Mouse (Mus musculus) urinary bladder, postnatal 4 days (tissue): ENCODE results near the gene Rnf166.

Experiments
- DNase-seq, 2 experiments: peaks; one replicate each; pipeline ENCODE4 v3.0.0; 2021 to 2022; ENCODE audit warnings: low spot score in 2 of 2

Rnf166 gene

DNA sequence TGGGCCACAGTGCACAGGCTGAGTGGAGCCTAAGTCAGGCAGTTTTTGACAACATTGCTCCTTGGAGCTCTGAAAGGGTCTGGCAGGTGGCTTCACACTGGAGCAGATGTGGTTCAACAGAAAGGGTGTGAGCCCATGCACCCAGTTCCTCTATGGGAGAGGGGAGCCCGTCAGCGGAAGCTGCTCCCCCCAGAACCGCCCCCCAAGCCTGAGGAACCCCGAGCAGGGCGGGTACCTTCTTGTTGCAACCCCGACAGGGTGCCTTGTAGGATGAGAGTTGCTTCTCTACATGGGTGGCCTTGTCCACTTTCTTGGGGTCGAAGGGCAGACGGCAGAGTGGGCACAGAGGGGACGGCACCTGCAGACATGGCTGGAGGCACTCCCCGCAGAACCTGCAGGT is 5.9 kb downstream of the Rnf166 start:
- no peak for DNase-seq

DNA sequence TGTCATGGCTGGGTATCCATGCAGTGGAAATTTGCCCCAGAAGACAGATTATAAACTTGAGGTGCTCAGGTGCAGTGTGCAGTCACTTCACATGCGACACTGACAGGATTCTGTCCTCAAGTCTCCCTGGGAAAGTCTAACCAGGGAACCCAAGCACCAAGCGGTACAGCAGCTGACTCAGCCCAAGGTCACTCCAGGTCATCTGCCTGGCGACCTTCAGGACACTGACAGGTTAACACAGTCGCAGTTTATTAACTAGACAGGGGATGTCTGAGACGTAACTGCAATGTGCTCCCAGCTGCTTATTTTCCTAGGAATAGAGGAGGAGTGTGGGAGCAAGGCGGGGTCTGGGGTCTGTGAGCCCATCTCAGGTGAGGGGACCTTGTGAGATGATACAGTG is 6.5 kb downstream of the Rnf166 start:
- no peak for DNase-seq

DNA sequence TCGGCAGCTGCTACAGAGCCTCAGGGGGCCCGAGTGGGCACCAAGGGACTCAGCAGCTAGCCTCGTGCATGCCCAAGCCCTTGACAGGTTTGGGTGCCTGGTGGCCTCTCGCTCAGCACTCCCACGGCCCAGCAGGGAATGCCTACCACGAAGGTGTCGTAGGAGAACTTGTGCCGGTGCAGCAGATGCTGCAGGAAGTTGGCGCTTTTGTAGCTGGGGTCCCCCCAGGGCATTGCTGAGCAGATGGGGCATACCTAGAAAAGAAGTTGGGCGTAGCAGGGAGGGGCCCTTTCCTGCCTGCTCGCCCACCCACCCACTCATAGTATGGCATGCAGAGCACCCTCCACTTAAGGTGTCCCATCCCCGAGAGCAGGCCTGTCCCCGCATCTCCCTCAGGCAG is 8.0 kb downstream of the Rnf166 start:
- no peak for DNase-seq

DNA sequence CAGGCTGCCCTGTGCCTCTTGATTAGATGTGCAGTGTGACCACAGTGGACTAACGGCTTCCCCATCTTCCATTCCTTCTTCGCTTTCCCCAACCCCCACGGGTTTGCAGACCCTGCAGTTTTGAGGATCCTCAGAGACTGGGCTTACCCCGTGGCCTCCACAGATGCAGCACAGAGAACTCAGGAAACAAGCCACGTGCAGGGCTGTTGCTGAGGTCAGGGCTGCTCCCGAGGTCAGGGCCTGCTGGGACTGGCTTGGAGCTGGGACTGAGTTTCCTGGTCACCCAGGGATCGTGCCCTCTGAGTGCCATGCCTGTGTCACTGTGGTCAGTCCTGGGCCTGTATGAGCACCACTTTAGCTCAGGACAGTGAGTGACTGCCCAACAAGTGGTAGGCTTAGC is 10.9 kb downstream of the Rnf166 start:
- DNase-seq: no peak

DNA sequence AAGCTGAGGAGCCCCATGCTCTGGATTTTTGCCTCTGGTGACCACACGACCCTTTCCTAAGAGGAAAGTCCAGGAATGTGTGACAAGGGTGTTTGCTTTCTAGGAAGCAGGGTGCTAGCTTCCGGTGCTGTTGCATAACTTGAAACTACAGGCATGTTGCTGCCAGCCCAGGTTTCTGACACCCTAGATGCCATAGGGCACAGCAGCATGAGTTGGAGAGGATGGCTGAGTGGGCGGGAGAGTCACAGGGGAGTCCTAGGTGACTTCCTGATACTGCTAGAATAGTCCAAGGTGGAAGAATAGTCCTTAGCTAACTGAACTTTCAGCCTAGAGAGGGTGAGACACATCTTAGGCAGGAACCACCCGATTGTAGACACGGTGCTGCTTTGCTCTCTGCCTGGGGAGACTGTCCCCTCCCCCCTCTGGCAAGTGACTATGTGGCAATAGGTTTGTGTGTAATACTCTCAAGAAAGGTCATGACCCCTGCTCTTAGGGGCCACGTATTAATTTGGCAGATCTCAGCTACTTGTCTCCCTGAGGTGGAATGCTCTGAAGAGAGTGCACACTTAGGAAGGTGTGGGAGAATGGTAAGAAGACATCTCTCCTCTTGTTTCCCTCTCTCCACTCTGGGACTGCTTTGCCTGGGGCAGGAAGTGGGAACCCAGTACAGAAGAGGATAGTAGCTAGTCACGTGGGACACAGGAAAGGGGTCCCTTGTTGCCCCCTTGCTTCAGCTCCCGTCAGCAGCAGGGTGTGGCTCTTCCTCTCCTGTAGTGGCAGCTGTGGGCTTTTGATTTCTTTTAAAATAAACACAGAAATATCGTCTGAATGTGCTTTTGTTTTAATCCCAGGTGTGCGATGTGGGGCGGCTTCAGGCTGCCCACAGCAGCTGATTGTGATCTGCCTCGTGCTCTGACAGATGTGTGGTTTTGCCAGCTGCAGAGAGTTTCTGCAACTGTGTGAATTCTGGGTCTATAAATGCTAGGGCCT is 11.9 kb downstream of the Rnf166 start:
- DNase-seq: no peak

DNA sequence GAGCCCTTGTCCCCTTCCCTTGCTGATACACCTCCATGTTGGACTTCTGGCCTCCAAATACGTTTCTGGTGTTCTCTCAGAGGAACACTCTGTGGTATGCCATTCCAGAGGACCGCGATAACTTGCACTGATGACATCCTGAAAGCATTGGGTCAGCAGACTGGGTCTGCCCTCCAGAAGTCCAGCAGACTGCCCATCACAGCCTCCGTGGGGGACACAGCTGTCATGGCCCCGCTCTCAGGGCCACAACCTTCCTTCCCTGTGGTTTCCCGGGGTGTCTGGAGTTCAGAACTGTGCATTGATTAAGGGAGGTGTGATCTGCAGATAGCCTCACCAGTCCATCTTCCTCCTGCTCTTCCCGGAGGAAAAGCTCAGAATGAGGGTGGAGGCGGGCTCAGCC is 13.4 kb downstream of the Rnf166 start:
- no peak for DNase-seq

DNA sequence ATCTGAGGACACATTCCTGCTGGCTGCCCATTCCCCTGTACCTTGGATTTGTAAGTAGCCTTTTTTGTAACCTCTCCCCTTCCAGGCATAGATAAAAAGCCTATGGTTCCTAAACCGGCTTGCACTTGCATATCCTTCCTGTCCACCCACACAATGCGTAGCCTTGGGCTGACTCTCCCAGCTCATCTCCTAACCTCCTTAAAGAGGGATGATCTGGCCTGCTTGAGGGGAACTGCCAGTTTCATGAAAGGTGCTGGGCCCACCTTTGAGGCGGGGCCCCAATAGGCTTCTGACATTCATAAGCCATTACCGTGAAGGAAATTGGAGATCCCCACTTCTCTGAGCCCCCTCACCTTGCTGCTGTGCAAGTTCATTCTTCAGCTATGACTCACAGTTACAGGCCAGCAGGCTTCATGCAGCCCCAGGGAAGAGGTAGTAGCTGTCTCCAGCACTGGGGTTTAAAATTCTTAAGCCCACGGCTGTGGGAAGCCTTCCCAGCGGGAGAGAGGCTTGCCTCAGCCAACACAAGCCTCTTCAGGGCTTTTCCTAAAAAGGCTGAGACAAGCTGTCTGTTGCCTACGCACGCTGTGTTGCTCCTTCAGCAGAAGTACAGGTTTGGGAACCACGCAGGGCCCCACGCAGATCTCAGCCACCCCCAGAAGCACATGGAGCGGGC is 14.3 kb downstream of the Rnf166 start:
- no peak for DNase-seq

DNA sequence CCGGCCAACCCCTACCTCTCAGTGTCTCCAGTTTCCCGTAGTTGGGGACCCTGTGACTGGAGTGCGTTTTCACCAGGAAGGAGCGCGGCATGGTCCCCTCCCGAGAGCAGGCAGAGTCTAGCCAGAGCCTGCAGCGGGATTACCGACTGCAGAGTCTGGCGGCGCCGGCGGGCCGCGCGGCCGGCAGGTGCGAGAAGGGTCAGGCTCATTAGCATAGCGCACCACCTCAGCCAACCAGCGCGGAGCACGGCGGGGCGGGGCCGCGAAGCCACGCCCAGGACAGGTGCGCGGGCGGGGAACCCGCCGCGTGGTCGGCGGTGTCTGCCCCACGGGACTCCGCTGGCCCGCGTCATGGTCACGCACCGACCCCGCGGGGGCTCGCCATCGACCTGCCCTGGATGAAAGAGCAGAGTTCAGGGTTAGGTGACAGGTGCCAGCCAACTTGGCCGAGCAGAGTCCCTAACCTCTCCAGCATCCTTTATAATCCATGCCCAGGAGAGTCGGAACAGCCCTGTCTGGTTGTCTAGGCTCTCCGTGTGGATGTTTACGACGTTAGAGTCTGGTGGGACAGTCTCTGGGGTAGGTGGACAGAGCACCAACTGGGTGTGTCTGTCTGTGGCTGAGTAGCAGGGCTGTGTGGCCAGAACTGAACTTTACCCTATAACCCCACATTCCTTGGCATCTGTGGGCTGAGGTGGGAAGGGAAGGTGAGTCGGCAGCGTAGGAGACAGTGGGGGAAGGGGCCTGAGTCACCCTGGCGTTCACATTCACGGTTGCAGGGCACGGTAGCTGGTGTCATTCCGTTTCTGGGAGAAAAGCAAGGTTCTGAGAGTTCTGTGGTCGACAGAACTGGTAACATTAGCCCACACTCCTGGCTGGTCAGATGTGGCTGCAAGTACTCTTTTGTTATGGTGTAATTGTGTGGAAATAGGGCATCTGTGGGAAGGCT is 15.1 kb downstream of the Rnf166 start, which contains the start of gene Snai3:
Gene Snai3, minus strand, starts transcription at position 210 of the 949 bp plus-strand sequence.
- peak in 1 of 2 experiments; percentile 55 for DNase-seq

DNA sequence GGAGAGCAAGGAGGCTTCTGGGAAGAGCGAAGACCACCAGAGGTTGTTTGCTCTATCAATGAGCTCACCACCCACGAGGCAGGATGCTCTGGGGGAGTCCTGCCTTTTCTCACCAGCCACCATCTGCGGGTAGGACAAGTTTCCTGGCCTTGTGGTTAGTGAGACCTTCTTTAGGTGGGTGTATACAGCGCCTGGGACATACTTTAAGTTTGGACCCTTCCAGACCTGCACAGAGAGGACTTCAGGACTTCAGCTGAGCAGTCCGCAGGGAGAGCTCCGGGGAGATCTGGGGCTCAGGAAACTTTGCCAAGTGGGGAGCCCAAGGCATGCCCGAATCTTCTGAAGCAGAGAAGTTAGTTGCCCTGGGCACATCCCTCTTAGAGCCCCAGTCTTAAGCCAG is 15.9 kb downstream of the Rnf166 start:
- DNase-seq: no peak

DNA sequence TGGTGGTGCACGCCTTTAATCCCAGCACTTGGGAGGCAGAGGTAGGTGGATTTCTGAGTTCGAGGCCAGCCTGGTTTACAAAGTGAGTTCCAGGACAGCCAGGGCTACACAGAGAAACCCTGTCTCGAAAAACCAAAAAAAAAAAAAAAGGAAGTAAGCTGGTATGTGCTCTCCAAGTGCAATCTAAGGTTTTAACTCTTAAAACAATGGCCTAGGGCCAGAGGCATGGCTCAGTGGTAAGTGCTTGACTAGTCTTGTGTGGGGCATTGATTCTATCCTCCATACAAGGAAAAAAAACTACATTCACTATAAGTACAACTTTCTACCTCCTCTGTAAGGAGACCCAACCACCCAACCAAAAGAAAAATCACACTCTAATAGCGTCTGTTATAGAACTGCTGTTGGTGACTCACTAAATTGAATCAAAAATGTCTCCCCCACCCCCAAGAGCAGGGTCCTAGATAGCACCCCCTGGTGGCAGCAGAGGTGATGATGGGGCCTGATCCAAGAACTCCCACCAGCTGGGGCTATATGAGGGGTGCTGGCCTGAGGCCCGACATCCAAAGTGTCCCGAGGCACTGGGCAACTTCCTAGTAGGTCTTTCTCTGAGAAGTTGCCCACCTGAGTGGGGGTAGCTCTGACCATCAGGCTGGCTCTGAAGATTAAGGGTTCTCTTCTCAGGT is 16.5 kb downstream of the Rnf166 start:
- DNase-seq: no peak

DNA sequence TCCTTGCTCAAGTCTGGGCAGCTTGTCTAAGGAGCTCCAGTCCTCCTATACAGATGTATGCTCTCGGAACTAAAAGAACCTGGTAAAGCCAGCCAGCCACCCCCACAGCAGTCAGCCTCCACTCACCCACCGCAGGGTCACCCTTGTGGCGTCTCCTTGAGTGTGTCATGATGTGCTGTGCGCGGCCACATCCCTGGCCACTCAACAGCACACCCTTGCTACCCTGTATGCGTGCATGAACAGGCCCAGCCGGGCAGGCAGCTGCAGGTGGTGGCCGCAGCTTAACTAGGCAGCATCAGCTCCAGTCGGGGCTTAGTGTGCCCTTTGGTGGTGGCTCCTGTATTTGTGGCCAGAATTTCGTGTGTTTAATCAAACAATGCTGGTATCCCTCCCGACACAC is 18.7 kb downstream of the Rnf166 start:
- DNase-seq: no peak

DNA sequence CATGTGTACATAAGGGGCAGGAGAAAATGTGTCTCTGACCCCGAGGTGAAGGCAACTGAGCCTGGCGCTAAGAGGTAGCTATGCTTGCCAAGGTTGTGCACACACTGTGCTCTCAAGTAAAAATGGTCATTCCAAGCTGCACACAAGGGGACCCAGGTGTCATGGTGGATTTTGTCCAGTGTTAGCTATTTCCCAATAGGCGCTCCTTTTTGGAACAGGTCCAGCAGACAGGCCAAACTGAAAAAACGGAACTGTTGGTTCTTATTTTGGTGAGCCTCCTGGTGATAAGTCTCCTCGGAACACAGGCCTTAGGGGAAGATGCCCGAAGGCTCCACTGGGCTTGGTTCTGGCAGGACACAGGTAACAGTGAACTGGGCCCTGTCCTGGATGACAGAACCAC is 21.5 kb downstream of the Rnf166 start:
- DNase-seq: no peak

DNA sequence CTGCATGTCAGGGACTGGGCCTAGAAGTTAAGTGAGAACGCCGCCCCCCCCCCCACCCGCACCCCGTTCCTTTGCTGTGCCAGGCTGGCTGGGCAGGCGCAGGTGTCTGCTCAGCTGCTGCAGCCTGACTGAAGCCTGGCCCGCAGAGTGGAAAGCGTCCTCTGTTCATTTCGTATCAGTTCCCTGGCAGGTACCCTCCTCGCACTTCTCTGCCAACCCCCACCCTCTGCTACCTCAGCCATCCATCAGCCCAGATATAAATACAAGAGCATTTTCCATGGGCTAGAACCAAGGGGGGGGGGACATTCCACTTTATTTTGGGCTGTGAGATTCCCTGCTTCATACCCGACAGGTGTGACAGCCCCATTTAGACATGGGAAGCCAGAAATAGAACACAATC is 23.7 kb downstream of the Rnf166 start:
- DNase-seq: no peak

DNA sequence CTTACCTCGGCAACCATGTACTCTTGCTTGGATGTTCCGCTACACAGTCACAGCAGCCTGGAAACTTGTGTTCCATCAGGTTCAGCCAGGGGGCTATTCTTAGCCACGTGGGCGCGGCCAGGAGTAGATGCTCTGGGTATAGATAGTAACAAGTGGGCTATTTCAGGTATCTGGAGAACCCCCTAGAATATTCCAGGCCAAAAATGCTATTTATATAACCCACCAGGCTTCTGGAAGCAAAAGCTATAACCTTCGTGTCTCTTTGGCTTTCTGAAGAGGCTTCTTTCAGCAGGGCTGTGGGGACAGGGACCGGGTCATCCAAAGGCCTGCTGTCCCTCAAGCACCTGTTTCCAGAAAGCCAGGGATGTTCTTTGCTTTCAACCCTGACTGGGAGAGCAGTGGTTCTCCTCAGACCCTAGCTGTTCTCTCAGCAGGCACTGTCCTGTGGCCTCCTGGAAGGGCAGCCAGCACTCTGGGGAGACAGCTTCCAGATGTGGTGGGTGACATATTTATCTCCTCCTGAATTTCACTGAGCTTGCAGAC is 24.6 kb downstream of the Rnf166 start:
- no peak for DNase-seq

DNA sequence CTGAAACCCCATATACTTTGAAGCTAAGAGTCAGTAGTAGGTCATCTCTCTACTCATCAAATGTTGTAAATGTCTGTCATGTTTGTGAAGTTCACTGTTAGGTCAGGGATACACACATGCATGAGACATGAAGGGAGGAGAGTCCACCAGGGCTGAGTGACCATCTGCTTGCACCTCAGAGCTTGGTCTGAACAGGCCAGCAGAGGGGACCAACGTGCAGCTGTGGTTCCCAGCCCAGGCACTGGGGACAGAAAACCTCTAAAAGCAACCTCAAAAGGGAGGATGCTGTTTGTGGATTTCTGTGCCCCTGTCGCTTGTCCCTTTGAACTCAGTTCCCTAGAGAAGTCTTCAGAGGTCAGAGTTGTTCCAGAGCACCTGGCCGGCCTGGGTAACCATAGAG is 30.7 kb downstream of the Rnf166 start:
- no peak for DNase-seq

DNA sequence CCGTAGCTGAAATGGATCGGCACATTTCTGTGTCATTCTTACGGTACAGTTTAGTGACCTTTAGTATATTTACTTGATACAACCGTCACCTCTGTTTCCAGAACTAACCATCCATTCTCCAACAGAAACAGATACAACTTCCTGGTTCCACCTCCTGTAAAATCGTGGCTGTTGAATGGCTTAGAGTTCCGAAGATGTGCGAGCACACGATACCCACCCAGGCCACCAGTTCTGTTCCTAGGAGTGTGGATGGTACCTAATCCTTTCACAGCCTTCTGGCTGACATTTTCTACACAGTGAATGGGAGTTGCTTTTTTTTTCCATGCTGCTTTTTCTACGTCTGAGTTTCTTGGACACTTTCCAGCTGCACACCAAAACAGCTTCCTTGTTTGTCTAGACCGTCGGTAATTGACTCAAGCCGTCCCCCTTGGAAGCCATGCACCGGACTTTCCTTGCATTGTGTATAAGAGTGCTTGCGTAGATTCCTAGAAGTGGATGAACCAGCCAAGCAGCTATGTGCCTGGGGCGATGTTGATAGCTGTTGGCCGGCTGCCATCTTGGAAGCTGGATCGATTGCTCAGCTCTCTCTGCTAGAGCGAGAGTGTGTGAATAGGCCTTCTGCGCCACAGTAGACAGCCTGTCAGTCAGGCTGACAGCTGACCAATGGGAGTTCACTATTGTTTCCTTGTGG is 31.7 kb downstream of the Rnf166 start:
- peak; percentile 74 to 87 for DNase-seq

DNA sequence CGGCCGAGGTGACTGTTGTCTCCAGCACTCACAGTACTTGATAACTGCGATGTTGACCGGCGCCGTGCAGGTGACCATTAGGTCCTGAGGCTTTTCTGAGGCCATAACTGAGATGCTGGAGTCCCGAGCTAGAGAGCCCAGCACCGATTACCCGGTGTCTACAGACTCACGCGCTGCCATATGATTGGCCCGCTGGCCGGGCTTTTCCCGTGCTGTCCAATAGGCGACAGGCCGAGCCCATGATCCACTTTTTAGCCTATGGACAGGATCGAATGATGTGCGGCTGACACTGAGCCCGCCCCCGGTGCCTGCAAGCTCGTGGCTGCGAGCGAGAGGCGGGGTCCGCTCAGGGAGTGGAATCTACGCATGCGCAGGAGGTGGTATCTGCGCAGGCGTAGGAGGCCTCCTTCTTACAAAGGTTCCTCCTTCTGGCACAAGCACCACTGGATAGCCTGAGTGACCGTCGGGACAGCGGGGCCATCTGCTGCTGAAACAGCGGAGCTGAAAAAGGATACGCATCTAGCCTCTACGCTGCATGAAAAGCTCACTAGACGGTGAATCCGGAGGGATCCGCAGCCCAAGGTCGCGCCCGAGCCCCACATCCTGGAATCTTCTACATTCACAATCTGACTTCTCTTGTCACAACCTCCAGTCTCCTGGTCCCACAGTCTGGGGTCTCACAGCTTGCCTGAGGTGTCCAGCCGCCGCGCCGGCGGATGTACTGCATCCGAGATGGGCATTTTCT is 32.4 kb downstream of the Rnf166 start, which contains the start of gene Mvd:
Gene Mvd, minus strand, starts transcription at position 161 of the 745 bp plus-strand sequence.
- peak; percentile 98 to 100 for DNase-seq

DNA sequence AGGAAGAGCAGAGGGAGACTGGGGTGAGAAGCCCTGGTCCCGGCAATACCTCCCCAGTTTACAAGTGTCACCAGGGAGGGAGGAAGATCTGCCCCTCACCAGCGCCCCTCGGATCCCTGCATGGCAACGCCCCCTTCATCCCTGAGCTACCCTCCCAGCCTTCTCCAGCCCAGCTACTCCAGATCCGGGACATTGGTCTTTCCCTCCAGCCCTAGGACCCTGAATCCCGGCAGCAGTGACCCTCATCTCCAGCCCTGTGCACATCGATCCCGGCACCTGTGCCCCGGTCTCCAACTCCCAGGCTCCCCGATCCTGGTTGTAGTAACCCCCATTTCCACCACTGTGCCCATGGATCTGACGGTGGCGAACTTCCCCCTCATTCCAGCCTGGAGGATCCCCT is 33.1 kb downstream of the Rnf166 start:
- no peak for DNase-seq

DNA sequence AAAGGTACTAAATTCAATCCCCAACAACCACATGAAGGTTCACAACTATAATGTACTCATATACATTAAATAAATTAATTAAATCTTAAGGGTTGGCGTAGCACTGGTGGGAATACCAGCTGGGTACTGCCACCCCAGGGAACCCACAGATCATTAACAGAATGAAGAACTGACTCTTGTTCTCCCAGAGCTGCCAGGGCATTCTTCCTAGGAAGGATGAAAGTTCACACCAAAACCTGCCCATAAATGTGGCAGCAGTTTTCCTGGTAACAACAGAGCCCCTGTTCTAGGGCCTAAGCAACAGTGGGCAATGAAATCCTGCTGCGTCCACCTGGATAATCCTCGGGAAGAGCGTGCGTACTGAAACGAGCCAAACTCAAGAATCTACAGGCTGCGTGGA is 33.5 kb downstream of the Rnf166 start:
- DNase-seq: no peak

DNA sequence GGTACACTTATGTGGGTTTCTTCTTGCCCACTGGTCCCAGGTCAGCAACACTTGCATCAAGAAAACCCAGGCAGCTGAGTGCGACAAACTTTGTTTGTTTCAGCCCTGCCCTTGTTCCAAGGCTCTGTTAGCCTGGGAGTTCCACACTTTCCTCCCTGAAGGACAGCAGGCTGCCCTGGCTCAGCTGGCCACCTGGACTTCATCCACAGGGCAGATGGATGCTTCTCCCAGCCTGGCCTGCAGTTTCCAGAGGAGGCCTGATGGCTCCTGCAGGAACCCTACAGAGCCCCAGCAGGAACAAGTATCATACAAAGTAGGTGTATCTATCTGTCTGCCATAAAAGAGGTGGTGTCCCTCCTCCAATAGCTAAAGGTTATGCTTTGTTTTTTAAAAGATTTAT is 34.5 kb downstream of the Rnf166 start:
- no peak for DNase-seq
